In genomic region chr11:44705811-44706210, GRCm38 (mm10) we compare ENCODE assay signal across 29 mouse cellular contexts.
DNase-seq lines count a peak whose midpoint lies in the region; ATAC-seq and TF ChIP-seq lines count a peak whose summit lies in the region.
"Had no signal": no experiment of that assay in that cellular context is flagged by ENCODE, and none has a peak within 500 bp of the region (broad histone marks: within the 10 kb centered on the region; RNA-seq: fewer than 3 reads in every experiment).

No protein-coding gene starts in this region.

- 81% methylated on average over 1 of the region's 1 CpGs for WGBS in heart, embryonic 11.5 days (ENCODE audit: insufficient replicate concordance)
- 86% methylated on average over 1 of the region's 1 CpGs for WGBS in hindbrain, embryonic 10.5 days
- 89% methylated on average over 1 of the region's 1 CpGs for WGBS in hindbrain, embryonic 14.5 days
- WGBS in spleen, adult 2 months: 92% methylated on average over 1 of the region's 1 CpGs

- DNase-seq in heart, adult 11 months: peak; percentile 55
- no peak for DNase-seq in hindbrain, embryonic 10.5 days (ENCODE audit: low spot score)
- no peak for DNase-seq in hindbrain, embryonic 14.5 days (ENCODE audit: low spot score)
- no peak for DNase-seq in spleen, adult 2 months (ENCODE audit: low read depth in 1 of 2, low spot score in 2 of 2)
- no peak for DNase-seq in spleen, adult 12 weeks (ENCODE audit: low spot score)
- DNase-seq: adrenal gland, adult 2 months; adrenal gland, postnatal 14 days; cerebellum, adult 11-12 months; cerebellum, adult 8-10 months; cerebellum, postnatal 10 days; cerebellum, postnatal 36 days; embryo, embryonic 11 days; gastrocnemius, postnatal 14 days; heart, postnatal 10 days; heart, postnatal 36 days; kidney, adult 18-20 months had no signal

- H3K36me3 ChIP-seq in heart, embryonic 11.5 days (ENCODE audit: control insufficient read depth, insufficient read depth, low read length): no peaks in the 10 kb centered on the region
- H3K36me3 ChIP-seq in hindbrain, embryonic 10.5 days: no peaks in the 10 kb centered on the region
- H3K36me3 ChIP-seq in hindbrain, embryonic 14.5 days (replicated peaks; ENCODE audit: control insufficient read depth, insufficient read depth): no peaks in the 10 kb centered on the region
- H3K36me3 ChIP-seq in spleen, adult 2 months (ENCODE audit: control insufficient read depth, insufficient read depth, low read length): peaks cover 2% of the 10 kb centered on the region; the same call in 1 of the 2 replicates
- H3K36me3 ChIP-seq: forebrain, embryonic 10.5 days; G1E; heart, embryonic 12.5 days; heart, embryonic 15.5 days had no signal

- H3K27ac ChIP-seq in heart, embryonic 11.5 days (ENCODE audit: low read depth, low read length): no peak overlapping the region
- H3K27ac ChIP-seq in hindbrain, embryonic 10.5 days: peak overlapping the region; percentile 62
- H3K27ac ChIP-seq in hindbrain, embryonic 14.5 days: no peak overlapping the region
- peak overlapping the region; percentile 46; the same call in 1 of the 2 replicates for H3K27ac ChIP-seq in spleen, adult 2 months (ENCODE audit: insufficient read depth, low read length)
- H3K27ac ChIP-seq: forebrain, embryonic 10.5 days; forebrain, embryonic 13.5 days; hindbrain, postnatal 0 days had no signal

- no peaks in the 10 kb centered on the region for H3K27me3 ChIP-seq in heart, embryonic 11.5 days (ENCODE audit: control insufficient read depth, insufficient read depth, low read length)
- no peaks in the 10 kb centered on the region for H3K27me3 ChIP-seq in hindbrain, embryonic 10.5 days (ENCODE audit: insufficient read depth, poor library complexity, severe bottlenecking)
- no peaks in the 10 kb centered on the region for H3K27me3 ChIP-seq in hindbrain, embryonic 14.5 days (ENCODE audit: control insufficient read depth, insufficient read depth, low read length)
- no peaks in the 10 kb centered on the region for H3K27me3 ChIP-seq in spleen, adult 2 months (ENCODE audit: control insufficient read depth, insufficient read depth, low read length)
- H3K27me3 ChIP-seq: CH12.LX; heart, embryonic 12.5 days; heart, embryonic 15.5 days; Patski had no signal

- TF ChIP-seq CTCF in spleen, adult 2 months (IDR thresholded peaks at IDR 0.05; ENCODE audit: extremely low read depth, insufficient read depth, insufficient read length, insufficient replicate concordance): no peak

- H3K4me1 ChIP-seq in heart, embryonic 11.5 days (ENCODE audit: control insufficient read depth, insufficient read depth, low read length): peaks cover 4% of the 10 kb centered on the region; the same call in 1 of the 2 replicates
- H3K4me1 ChIP-seq in hindbrain, embryonic 10.5 days (replicated peaks): peaks cover 47% of the 10 kb centered on the region
- H3K4me1 ChIP-seq in hindbrain, embryonic 14.5 days (replicated peaks; ENCODE audit: control insufficient read depth, insufficient read depth, low read length): peaks cover 17% of the 10 kb centered on the region
- peaks cover 22% of the 10 kb centered on the region for H3K4me1 ChIP-seq in spleen, adult 2 months (ENCODE audit: control insufficient read depth, insufficient read depth, insufficient read length)

- H3K4me2 ChIP-seq in heart, embryonic 11.5 days: no peak overlapping the region
- H3K4me2 ChIP-seq in hindbrain, embryonic 14.5 days (replicated peaks): no peak overlapping the region
- H3K4me2 ChIP-seq: forebrain, embryonic 13.5 days; heart, embryonic 12.5 days; heart, embryonic 15.5 days had no signal

- H3K4me3 ChIP-seq in heart, embryonic 11.5 days (ENCODE audit: low read depth, low read length): no peak overlapping the region
- no peak overlapping the region for H3K4me3 ChIP-seq in hindbrain, embryonic 10.5 days
- H3K4me3 ChIP-seq in hindbrain, embryonic 14.5 days (replicated peaks; ENCODE audit: low read length): no peak overlapping the region
- no peak overlapping the region for H3K4me3 ChIP-seq in spleen, adult 2 months (ENCODE audit: extremely low read depth, insufficient read depth, insufficient read length)
- H3K4me3 ChIP-seq: forebrain, embryonic 10.5 days; forebrain, embryonic 13.5 days; heart, embryonic 12.5 days; heart, embryonic 15.5 days had no signal

- no peak for TF ChIP-seq POLR2A in spleen, adult 2 months (IDR thresholded peaks at IDR 0.05; ENCODE audit: low read depth, low read length)

- ATAC-seq in heart, embryonic 11.5 days (replicated peaks; ENCODE audit: insufficient number of reproducible peaks, low FRiP score, low TSS enrichment): no peak
- no peak for ATAC-seq in hindbrain, embryonic 14.5 days (ENCODE audit: low FRiP score)
- no peak for ATAC-seq in activated CD4-positive, CD25-positive, alpha-beta regulatory T cell, adult 4 months
- ATAC-seq: forebrain, embryonic 13.5 days; forebrain, embryonic 16.5 days; hindbrain, postnatal 0 days; inflammation-experienced regulatory T-cells, adult 6 months; intestine, embryonic 16.5 days; Patski had no signal

- H3K9ac ChIP-seq in heart, embryonic 11.5 days (ENCODE audit: low read depth, low read length): no peak overlapping the region
- H3K9ac ChIP-seq in hindbrain, embryonic 14.5 days: no peak overlapping the region
- H3K9ac ChIP-seq: forebrain, embryonic 13.5 days; heart, embryonic 12.5 days; heart, embryonic 15.5 days had no signal

- H3K9me3 ChIP-seq in heart, embryonic 11.5 days (replicated peaks; ENCODE audit: control insufficient read depth, low read length): no peaks in the 10 kb centered on the region
- H3K9me3 ChIP-seq in hindbrain, embryonic 10.5 days: no peaks in the 10 kb centered on the region
- no peaks in the 10 kb centered on the region for H3K9me3 ChIP-seq in hindbrain, embryonic 14.5 days (ENCODE audit: control insufficient read depth, low read length)
- H3K9me3 ChIP-seq: forebrain, embryonic 10.5 days; forebrain, embryonic 13.5 days; G1E; heart, embryonic 12.5 days; heart, embryonic 15.5 days had no signal

Comparison
In these comparisons a context has a peak if more than half of its experiments do, and no peak if none do; other contexts are left out.
1. H3K27ac ChIP-seq: peak in hindbrain, embryonic 10.5 days (single experiment) and spleen, adult 2 months (single experiment); none in heart, embryonic 11.5 days (single experiment) and hindbrain, embryonic 14.5 days (single experiment).